Mouse (Mus musculus) bone marrow macrophage, adult 2 months (primary cell): ENCODE results near the gene Dctn3.

ENCODE experiments used
- CTCF ChIP-seq: IDR thresholded peaks from 2 replicates; pipeline ENCODE4 v1.5.1; 2012; ENCODE audit warnings: low read depth, mild to moderate bottlenecking, low read length, moderate library complexity
- POLR2A ChIP-seq: IDR thresholded peaks from 2 replicates; pipeline ENCODE4 v1.6.1; 2012; ENCODE audit warnings: mild to moderate bottlenecking, low read depth, low read length, borderline replicate concordance

DNA sequence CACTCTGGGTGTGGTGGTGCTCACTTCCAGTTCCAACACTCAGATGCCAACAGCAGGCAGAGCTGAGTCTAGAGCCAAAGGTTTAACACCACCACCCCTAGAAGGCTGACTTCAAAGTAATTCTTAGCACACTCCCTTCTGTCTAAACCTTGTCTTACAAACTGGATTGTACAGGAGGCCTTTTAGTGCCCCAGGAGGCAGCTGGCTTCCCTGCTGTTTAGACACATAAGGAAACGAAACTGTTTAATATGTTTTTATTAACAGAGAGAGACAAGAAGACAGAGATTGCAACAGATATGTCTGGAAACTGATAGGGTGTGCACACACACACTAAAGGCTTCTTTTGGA, 15.3 kb upstream of the Dctn3 start:
- TF ChIP-seq POLR2A = no peak
- TF ChIP-seq CTCF = no peak
